Mouse (Mus musculus) liver, embryonic 14.5 days (tissue): ENCODE results near the gene Pklr. TPM values are rescaled to one million over a fixed set of nuclear protein-coding genes. Genes with fewer than 3 reads are reported as not detected.
A peak's percentile ranks its signal among the peaks of the same experiment; 100 is the strongest.
"Not testable (repeated sequence)": the region's sequence is repeated elsewhere in the genome, so short reads cannot be mapped to it uniquely, and the experiment has no call there.

Experiments used
- ATAC-seq: fragments of 200-750 bp; cut with Nextera tagmentation; 2 replicates; pipeline ENCODE4 v1.8.0; 2017; ENCODE audit warnings: moderate number of reproducible peaks, mild to moderate bottlenecking, moderate library complexity; ENCODE audit not compliant: insufficient read depth
- DNase-seq, 3 experiments: peaks; one replicate each; pipeline ENCODE4 v3.0.0-alpha.2; 2012 to 2013; ENCODE audit warnings: low read depth in 3 of 3, low spot score in 3 of 3
- H3K27ac ChIP-seq: fragments of 300-500 bp; sonication (generic); 2 replicates; pipeline ENCODE4 v1.5.1; 2014; ENCODE audit warnings: moderate library complexity, mild to moderate bottlenecking, control low read depth, inconsistent platforms
- H3K27me3 ChIP-seq: fragments of 300-500 bp; sonication (generic); 2 replicates; pipeline ENCODE4 v1.6.1; 2014; ENCODE audit warnings: mild to moderate bottlenecking, low read length, moderate library complexity; ENCODE audit not compliant: control insufficient read depth, insufficient read depth
- H3K36me3 ChIP-seq: fragments of 300-500 bp; sonication (generic); replicated peaks from 2 replicates; pipeline ENCODE4 v1.6.1; 2014; ENCODE audit warnings: low read depth; ENCODE audit not compliant: control insufficient read depth, insufficient read depth
- H3K4me1 ChIP-seq, 2 experiments: fragments of 200-500 bp in 1 of 2; fragments of 300-500 bp in 1 of 2; sonication (generic) in 1 of 2; replicated peaks; 2 replicates each; pipeline ENCODE4 v1.6.1; 2012 to 2014; ENCODE audit warnings: antibody characterized with exemption in 1 of 2, inconsistent platforms in 1 of 2, low read length in 1 of 2; ENCODE audit not compliant: control insufficient read depth in 2 of 2, insufficient read depth in 2 of 2
- H3K4me2 ChIP-seq: fragments of 300-500 bp; sonication (generic); 2 replicates; pipeline ENCODE4 v1.6.1; 2014; ENCODE audit warnings: low read depth, mild to moderate bottlenecking, control low read depth, moderate library complexity
- H3K4me3 ChIP-seq, 2 experiments: fragments of 200-500 bp in 1 of 2; fragments of 300-500 bp in 1 of 2; sonication (generic) in 1 of 2; 2 replicates each; pipeline ENCODE4 v1.5.1; 2012 to 2014; ENCODE audit warnings: low read depth in 2 of 2, low read length in 2 of 2, mild to moderate bottlenecking in 2 of 2, control low read depth in 1 of 2, inconsistent platforms in 1 of 2, moderate library complexity in 1 of 2; ENCODE audit not compliant: insufficient read depth in 1 of 2
- H3K9ac ChIP-seq: fragments of 300-500 bp; sonication (generic); replicated peaks from 2 replicates; pipeline ENCODE4 v1.6.1; 2014; ENCODE audit warnings: mild to moderate bottlenecking, control low read depth, moderate library complexity
- H3K9me3 ChIP-seq: fragments of 300-500 bp; sonication (generic); 2 replicates; pipeline ENCODE4 v1.6.1; 2016; ENCODE audit warnings: low read length, mixed read lengths; ENCODE audit not compliant: control insufficient read depth
- CTCF ChIP-seq: IDR thresholded peaks from 2 replicates; pipeline ENCODE4 v1.5.1; 2016; ENCODE audit warnings: antibody characterized with exemption, low read depth, control low read depth
- EP300 ChIP-seq: IDR thresholded peaks from 2 replicates; pipeline ENCODE4 v1.6.1; 2016; ENCODE audit warnings: antibody characterized with exemption, low read depth
- WGBS: fragments of 180-500 bp; shearing (Covaris S2); extraction: QIAGEN DNeasy Blood & Tissue Kit; methylation state at CpG from one replicate; pipeline ENCODE4 v1.1.7; 2014; ENCODE audit not compliant: insufficient replicate concordance; 5-methylcytosine and 5-hydroxymethylcytosine counted together
- polyA plus RNA-seq, 2 experiments: library from polyadenylated mRNA; depleted of rRNA in 1 of 2; stranded (reverse) in 1 of 2; unstranded in 1 of 2; fragments of >200 nt; fragmentation: Nextera tagmentation in 1 of 2; extraction: Ambion mirVana in 1 of 2; gene quantifications; 2 replicates each; pipeline versions ENCODE4 v1.2.1 to v1.2.3; 2012 to 2014

The Pklr gene
- polyA plus RNA-seq, 2 experiments = 79.8 to 143 TPM

GRCm38 (mm10) chr3:89159616-89160344, 23.8 kb downstream of the Pklr start, which contains the start of gene Hcn3:
TSS of gene Hcn3 (minus strand) at chr3:89160196.
- H3K4me1 ChIP-seq = peaks cover 10 to 16% of the 10 kb centered on the region in 2 experiments; a peak in 3 of 4 replicates
- peaks cover 9% of the 10 kb centered on the region for H3K27me3 ChIP-seq
- H3K4me3 ChIP-seq = peak within 1 kb of the TSS; percentile 51 to 60
- WGBS = under 1% methylated on average over 62 of the region's 66 CpGs
- peak; percentile 21; the same call in 1 of the 2 replicates for ATAC-seq
- no peak for TF ChIP-seq EP300
- peak; percentile 68 for TF ChIP-seq CTCF
- no peaks in the 10 kb centered on the region for H3K36me3 ChIP-seq
- no peaks in the 10 kb centered on the region for H3K9me3 ChIP-seq
- H3K9ac ChIP-seq = peak within 1 kb of the TSS; percentile 4; the same call in 1 of the 2 replicates
- H3K27ac ChIP-seq = no peak within 1 kb of the TSS
- peak within 1 kb of the TSS; percentile 88 for H3K4me2 ChIP-seq
- peak; percentile 59 to 61 (median 60) for DNase-seq

- not testable (repeated sequence) for H3K36me3 ChIP-seq, DNase-seq, H3K9ac ChIP-seq, H3K9me3 ChIP-seq, H3K27me3 ChIP-seq, ATAC-seq, H3K4me2 ChIP-seq, H3K27ac ChIP-seq, H3K4me3 ChIP-seq
- peaks cover 16 to 25% of the 10 kb centered on the region in 2 experiments for H3K4me1 ChIP-seq
These were observed 25.3 kb downstream of the Pklr start for GRCm38 (mm10) chr3:89161207-89161606.

- Histone ChIP-seq H3K4me1 (peaks cover 16 to 31% of the 10 kb centered on the region in 2 experiments), H3K36me3 (no peaks in the 10 kb centered on the region), H3K9me3 (no peaks in the 10 kb centered on the region), H3K27me3 (peaks cover 9% of the 10 kb centered on the region), H3K9ac (no peak overlapping the region), H3K4me3 (no peak overlapping the region), H3K27ac (no peak overlapping the region), H3K4me2 (no peak overlapping the region)
- DNase-seq (no peak), ATAC-seq (no peak)
- TF ChIP-seq CTCF (no peak), EP300 (no peak)
- 71% methylated on average over 4 of the region's 4 CpGs for WGBS
These were observed 25.8 kb downstream of the Pklr start for GRCm38 (mm10) chr3:89161786-89162185.

GRCm38 (mm10) chr3:89163123-89163522, 27.2 kb downstream of the Pklr start:
- TF ChIP-seq CTCF (no peak), EP300 (no peak)
- Histone ChIP-seq H3K4me3 (no peak overlapping the region), H3K9ac (no peak overlapping the region), H3K36me3 (peaks cover 11% of the 10 kb centered on the region), H3K4me1 (peaks cover 16 to 31% of the 10 kb centered on the region in 2 experiments), H3K27me3 (peaks cover 8% of the 10 kb centered on the region), H3K9me3 (no peaks in the 10 kb centered on the region), H3K27ac (no peak overlapping the region), H3K4me2 (no peak overlapping the region)
- ATAC-seq (no peak), DNase-seq (no peak)
- WGBS = 61% methylated on average over 1 of the region's 1 CpGs

- H3K4me1 ChIP-seq = peaks cover 16 to 31% of the 10 kb centered on the region in 2 experiments
- peak overlapping the region in 1 of 2 experiments; percentile 80; a peak in 2 of 4 replicates for H3K4me3 ChIP-seq
- DNase-seq (no peak), ATAC-seq (no peak)
- H3K27ac ChIP-seq = peak overlapping the region; percentile 62
- H3K4me2 ChIP-seq = peak overlapping the region; percentile 93
- no peaks in the 10 kb centered on the region for H3K9me3 ChIP-seq
- H3K9ac ChIP-seq = peak overlapping the region; percentile 77
- no peak for TF ChIP-seq CTCF
- TF ChIP-seq EP300 = no peak
- peaks cover 2% of the 10 kb centered on the region for H3K27me3 ChIP-seq
- H3K36me3 ChIP-seq = peaks cover 17% of the 10 kb centered on the region
- 56% methylated on average over 5 of the region's 5 CpGs for WGBS
These were observed 27.8 kb downstream of the Pklr start for GRCm38 (mm10) chr3:89163643-89164245.
